Mouse (Mus musculus): Measurements from ENCODE around the gene Naga.
A peak's percentile ranks its signal among the peaks of the same experiment; 100 is the strongest.

DNA sequence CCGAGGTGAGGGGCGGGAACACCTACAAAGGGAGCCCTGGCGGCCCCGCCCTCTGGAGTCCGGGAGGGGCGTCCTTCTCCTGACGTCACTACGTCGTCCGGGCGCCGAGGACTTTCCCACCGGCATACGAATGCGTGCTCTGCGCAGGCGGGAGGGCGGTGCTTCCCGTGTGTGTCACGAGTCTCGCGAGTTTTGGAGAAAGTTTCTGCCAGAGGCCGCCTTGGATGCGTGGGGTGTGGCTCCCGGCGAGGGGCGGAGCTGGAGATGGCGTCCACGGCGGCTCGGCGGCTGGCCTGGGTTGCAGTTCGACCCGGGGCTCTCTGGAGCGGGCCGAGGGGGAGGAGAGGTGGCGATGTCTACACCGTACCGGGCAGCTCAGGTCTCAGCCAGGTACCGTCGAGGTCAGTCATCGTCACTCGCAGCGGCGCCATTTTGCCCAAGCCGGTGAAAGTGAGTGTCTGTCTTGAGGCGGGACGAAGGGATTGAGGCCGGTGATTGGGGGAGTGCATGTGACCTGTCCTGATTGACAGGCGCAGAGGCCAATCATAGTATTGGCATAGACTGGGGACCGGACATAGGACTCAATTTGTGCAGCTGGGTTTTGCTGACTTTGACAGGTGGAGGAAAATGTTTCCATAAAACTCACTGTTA lies 7.2 kb upstream of the Naga start:
- peak; percentile 44; the same call in 1 of the 2 replicates for TF ChIP-seq POLR2A (IDR thresholded peaks at IDR 0.05; ENCODE audit: extremely low read depth, insufficient read depth, low read length)
- TF ChIP-seq CTCF (IDR thresholded peaks at IDR 0.05; ENCODE audit: low read depth, low read length), result no peak
